Comparison of ENCODE assay signal across 13 mouse cellular contexts in genomic region chr8:56884195-56884594, GRCm38 (mm10).
DNase-seq lines count a peak whose midpoint lies in the region; ATAC-seq and TF ChIP-seq lines count a peak whose summit lies in the region.
"Had no signal": no experiment of that assay in that cellular context is flagged by ENCODE, and none has a peak within 500 bp of the region (broad histone marks: within the 10 kb centered on the region; RNA-seq: fewer than 3 reads in every experiment).

No protein-coding gene starts in this region.

- H3K27ac ChIP-seq in heart, embryonic 11.5 days (ENCODE audit: low read depth, low read length) = no peak overlapping the region; the same call in 1 of the 2 replicates
- H3K27ac ChIP-seq in liver, adult 2 months (replicated peaks; ENCODE audit: insufficient read depth, low read depth, low read length) = no peak overlapping the region
- no peak overlapping the region for H3K27ac ChIP-seq in liver, embryonic 12.5 days
- H3K27ac ChIP-seq: midbrain, embryonic 15.5 days had no signal

- H3K4me2 ChIP-seq in heart, embryonic 11.5 days = no peak overlapping the region
- no peak overlapping the region for H3K4me2 ChIP-seq in liver, embryonic 12.5 days
- H3K4me2 ChIP-seq: midbrain, embryonic 15.5 days had no signal

- no peak for TF ChIP-seq CTCF in liver, adult 2 months (IDR thresholded peaks at IDR 0.05; ENCODE audit: low read depth, low read length)

- no peak for TF ChIP-seq POLR2A in liver, adult 2 months (IDR thresholded peaks at IDR 0.05; ENCODE audit: extremely low read depth, insufficient read depth, low read length)

- H3K79me2 ChIP-seq in liver, adult 2 months (ENCODE audit: control insufficient read depth, insufficient read depth, low read length) = no peaks in the 10 kb centered on the region

- no peaks in the 10 kb centered on the region for H3K36me3 ChIP-seq in heart, embryonic 11.5 days (ENCODE audit: control insufficient read depth, insufficient read depth, low read length)
- H3K36me3 ChIP-seq in liver, adult 2 months (ENCODE audit: control insufficient read depth, insufficient read depth, low read length) = no peaks in the 10 kb centered on the region
- H3K36me3 ChIP-seq in liver, embryonic 12.5 days = no peaks in the 10 kb centered on the region
- H3K36me3 ChIP-seq: midbrain, embryonic 15.5 days had no signal

- peaks cover 4% of the 10 kb centered on the region; the same call in 1 of the 2 replicates for H3K4me1 ChIP-seq in heart, embryonic 11.5 days (ENCODE audit: control insufficient read depth, insufficient read depth, low read length)
- no peaks in the 10 kb centered on the region for H3K4me1 ChIP-seq in liver, adult 2 months (ENCODE audit: control insufficient read depth, insufficient read depth, low read length)
- no peaks in the 10 kb centered on the region for H3K4me1 ChIP-seq in liver, embryonic 12.5 days
- H3K4me1 ChIP-seq: midbrain, embryonic 15.5 days had no signal

- no peaks in the 10 kb centered on the region for H3K9me3 ChIP-seq in heart, embryonic 11.5 days (replicated peaks; ENCODE audit: control insufficient read depth, low read length)
- H3K9me3 ChIP-seq in liver, embryonic 12.5 days (replicated peaks) = no peaks in the 10 kb centered on the region
- H3K9me3 ChIP-seq: midbrain, embryonic 15.5 days had no signal

- peak; percentile 19 to 47 for DNase-seq in heart, adult 18-20 months
- DNase-seq in liver, adult 2 months (ENCODE audit: extremely low read depth, low read depth, low spot score) = peak; percentile 9
- peak; percentile 5 for DNase-seq in Muller cell, postnatal 12 days (ENCODE audit: inconsistent ontology term)
- peak; percentile 28 for DNase-seq in hindlimb bud, embryonic 11.5 days (ENCODE audit: extremely low spot score, low read depth, low spot score)
- DNase-seq in cerebellum, postnatal 25 days = no peak
- DNase-seq in layer of hippocampus, adult 11-12 months (ENCODE audit: low spot score) = no peak
- DNase-seq: adrenal gland, postnatal 14 days; cerebellum, postnatal 14 days; kidney, adult 18-20 months had no signal

- H3K27me3 ChIP-seq in heart, embryonic 11.5 days (ENCODE audit: control insufficient read depth, insufficient read depth, low read length) = no peaks in the 10 kb centered on the region
- H3K27me3 ChIP-seq in liver, adult 2 months (ENCODE audit: control insufficient read depth, insufficient read depth, low read length) = no peaks in the 10 kb centered on the region
- H3K27me3 ChIP-seq in liver, embryonic 12.5 days (replicated peaks) = no peaks in the 10 kb centered on the region
- H3K27me3 ChIP-seq: midbrain, embryonic 15.5 days had no signal

- no peak overlapping the region for H3K9ac ChIP-seq in heart, embryonic 11.5 days (ENCODE audit: low read depth, low read length)
- no peak overlapping the region for H3K9ac ChIP-seq in liver, adult 2 months (ENCODE audit: low read depth, low read length)
- no peak overlapping the region for H3K9ac ChIP-seq in liver, embryonic 12.5 days
- H3K9ac ChIP-seq: midbrain, embryonic 15.5 days had no signal

- H3K4me3 ChIP-seq in heart, embryonic 11.5 days (ENCODE audit: low read depth, low read length) = no peak overlapping the region
- no peak overlapping the region for H3K4me3 ChIP-seq in liver, adult 2 months (ENCODE audit: insufficient read depth, low read depth, low read length)
- no peak overlapping the region for H3K4me3 ChIP-seq in liver, embryonic 12.5 days
- H3K4me3 ChIP-seq: midbrain, embryonic 15.5 days had no signal

- WGBS in heart, embryonic 11.5 days (ENCODE audit: insufficient replicate concordance) = 6% methylated on average over 1 of the region's 1 CpGs
- WGBS in liver, adult 2 months = 17% methylated on average over 1 of the region's 1 CpGs
- 19% methylated on average over 1 of the region's 1 CpGs for WGBS in liver, embryonic 12.5 days (ENCODE audit: insufficient replicate concordance)

- no peak for ATAC-seq in heart, embryonic 11.5 days (replicated peaks; ENCODE audit: insufficient number of reproducible peaks, low FRiP score, low TSS enrichment)
- ATAC-seq in liver, embryonic 12.5 days = no peak
- ATAC-seq: CD4-positive, CD25-positive, alpha-beta regulatory T cell, adult 4 months; midbrain, embryonic 15.5 days had no signal

Comparison
In these comparisons a context has a peak if more than half of its experiments do, and no peak if none do; other contexts are left out.
1. DNase-seq: peak in heart, adult 18-20 months (2 of 2), liver, adult 2 months (single experiment), Muller cell, postnatal 12 days (single experiment) and hindlimb bud, embryonic 11.5 days (single experiment); none in cerebellum, postnatal 25 days (0 of 2) and layer of hippocampus, adult 11-12 months (single experiment).